Mouse (Mus musculus): ENCODE measurements around the gene Slc9a7.

DNA sequence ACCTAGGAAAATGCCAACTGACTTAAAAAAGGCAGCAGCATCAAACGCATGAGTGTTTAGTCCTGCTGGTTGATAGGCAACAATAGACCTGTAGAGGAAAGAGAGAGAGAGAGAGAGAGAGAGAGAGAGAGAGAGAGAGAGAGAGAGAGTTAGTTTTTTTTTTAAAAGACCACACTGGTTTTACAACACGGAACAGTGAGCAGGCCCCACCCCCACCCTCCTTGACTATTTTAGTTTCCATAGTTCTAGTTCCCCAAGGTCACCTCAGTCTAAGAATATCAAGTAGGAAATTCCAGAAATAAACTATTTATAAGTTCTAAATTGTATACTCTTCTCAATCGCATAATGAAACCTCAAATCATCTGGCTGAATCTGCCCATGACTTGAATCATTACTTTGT is 126.6 kb downstream of the Slc9a7 start:
- TF ChIP-seq CTCF (IDR thresholded peaks at IDR 0.05; ENCODE audit: low read depth, low read length) = no peak
- TF ChIP-seq POLR2A (IDR thresholded peaks at IDR 0.05; ENCODE audit: borderline replicate concordance, low read depth, low read length) = no peak
